Mouse (Mus musculus): ENCODE data around the gene Bmp4.

GRCm38 (mm10) chr14:46390249-46390775 is at the start of gene Bmp4:
- no peak for TF ChIP-seq CTCF (IDR thresholded peaks at IDR 0.05; ENCODE audit: low read depth)
- TF ChIP-seq EP300 (IDR thresholded peaks at IDR 0.05; ENCODE audit: low read depth): no peak

All from heart, postnatal 0 days (tissue).